Mouse (Mus musculus) heart, embryonic 15.5 days (tissue): ENCODE data around the gene C2cd3. TPM values are rescaled to one million over a fixed set of nuclear protein-coding genes. Genes with fewer than 3 reads are reported as not detected.

Experiments used
- ATAC-seq: fragments of 200-750 bp; cut with Nextera tagmentation; replicated peaks from 2 replicates; pipeline ENCODE4 v1.8.0; 2017; ENCODE audit warnings: low read depth, moderate TSS enrichment; ENCODE audit not compliant: insufficient number of reproducible peaks, insufficient read depth, low FRiP score
- H3K27ac ChIP-seq: fragments of 300-500 bp; sonication (generic); 2 replicates; pipeline ENCODE4 v1.5.1; 2015; ENCODE audit warnings: mild to moderate bottlenecking, inconsistent platforms
- H3K27me3 ChIP-seq: fragments of 300-500 bp; sonication (generic); 2 replicates; pipeline ENCODE4 v1.6.1; 2015; ENCODE audit warnings: inconsistent platforms
- H3K36me3 ChIP-seq: fragments of 300-500 bp; sonication (generic); 2 replicates; pipeline ENCODE4 v1.6.1; 2015; ENCODE audit warnings: mild to moderate bottlenecking, inconsistent platforms
- H3K4me1 ChIP-seq: fragments of 300-500 bp; sonication (generic); replicated peaks from 2 replicates; pipeline ENCODE4 v1.6.1; 2015; ENCODE audit warnings: inconsistent platforms
- H3K4me2 ChIP-seq: fragments of 300-500 bp; sonication (generic); 2 replicates; pipeline ENCODE4 v1.6.1; 2015; ENCODE audit warnings: inconsistent platforms, mild to moderate bottlenecking, moderate library complexity
- H3K4me3 ChIP-seq: fragments of 300-500 bp; sonication (generic); 2 replicates; pipeline ENCODE4 v1.5.1; 2015; ENCODE audit warnings: mild to moderate bottlenecking, inconsistent platforms
- H3K9ac ChIP-seq: fragments of 300-500 bp; sonication (generic); 2 replicates; pipeline ENCODE4 v1.6.1; 2015; ENCODE audit warnings: mild to moderate bottlenecking, inconsistent platforms
- H3K9me3 ChIP-seq: fragments of 300-500 bp; sonication (generic); replicated peaks from 2 replicates; pipeline ENCODE4 v1.6.1; 2016; ENCODE audit warnings: inconsistent platforms
- WGBS: fragments of 180-500 bp; shearing (Covaris S2); methylation state at CpG from one replicate; pipeline ENCODE4 v1.1.7; 2015; ENCODE audit warnings: mixed read lengths; 5-methylcytosine and 5-hydroxymethylcytosine counted together
- polyA plus RNA-seq: library from polyadenylated mRNA; unstranded; fragments of >200 nt; fragmentation: Nextera tagmentation; extraction: Ambion mirVana; gene quantifications from 2 replicates; pipeline ENCODE4 v1.2.1, GENCODE M21; 2015

Gene C2cd3
- polyA plus RNA-seq, 1 experiment from 2014 or later = 11.8 TPM

DNA sequence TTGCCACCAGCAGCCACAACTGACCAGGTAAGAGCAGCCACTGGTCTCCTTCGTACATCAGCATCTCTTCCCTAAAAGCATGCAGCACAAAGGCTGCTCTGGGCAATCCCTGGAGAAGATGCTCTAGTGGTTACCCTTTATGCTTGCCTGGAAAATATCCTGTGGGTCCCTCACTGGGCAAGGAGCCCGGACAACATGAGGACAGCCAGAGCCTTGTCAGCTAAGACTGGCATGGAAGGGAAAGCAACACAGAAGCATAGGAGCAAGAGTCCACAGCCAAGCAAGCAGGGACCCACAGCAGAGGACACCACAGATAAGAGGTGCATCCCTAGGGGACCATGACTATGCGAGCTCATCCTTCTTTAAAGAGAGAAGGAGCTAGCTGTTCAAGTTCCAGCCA is 87.8 kb downstream of the C2cd3 start:
- Histone ChIP-seq H3K4me3 (no peak overlapping the region), H3K36me3 (peaks cover 15% of the 10 kb centered on the region), H3K4me1 (peaks cover 19% of the 10 kb centered on the region), H3K9me3 (no peaks in the 10 kb centered on the region), H3K4me2 (no peak overlapping the region), H3K27me3 (no peaks in the 10 kb centered on the region), H3K9ac (no peak overlapping the region), H3K27ac (no peak overlapping the region)
- 82% methylated on average over 3 of the region's 3 CpGs for WGBS
- no peak for ATAC-seq

DNA sequence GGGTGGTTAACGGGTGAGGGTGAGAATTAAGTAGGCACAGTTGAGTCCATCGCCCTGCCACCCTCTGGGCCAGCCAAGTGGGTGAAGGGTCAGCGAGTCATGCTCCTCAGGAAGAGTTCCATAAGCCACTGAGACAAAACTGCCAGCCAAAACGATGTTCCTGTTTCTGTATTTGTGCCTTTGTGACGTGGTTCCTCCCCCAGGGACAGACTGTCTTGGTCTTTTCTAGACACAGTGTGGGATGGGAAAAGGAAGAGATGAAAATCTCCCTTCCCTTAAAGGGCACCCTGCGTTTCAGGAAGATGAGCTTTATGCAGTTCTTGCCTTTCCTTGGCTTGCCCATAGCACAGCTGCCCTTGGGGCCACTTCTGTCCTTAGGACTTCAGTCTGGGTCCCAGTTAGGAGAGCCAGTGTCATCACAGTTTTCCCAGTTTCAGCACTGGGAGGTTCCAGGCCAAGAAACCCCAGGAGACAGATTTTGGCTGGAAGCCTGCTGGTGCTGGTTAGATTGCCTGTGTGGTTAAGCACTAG is 89.7 kb downstream of the C2cd3 start:
- Histone ChIP-seq H3K9me3 (no peaks in the 10 kb centered on the region), H3K4me1 (peaks cover 35% of the 10 kb centered on the region), H3K4me2 (no peak overlapping the region), H3K27me3 (no peaks in the 10 kb centered on the region), H3K27ac (no peak overlapping the region), H3K9ac (no peak overlapping the region), H3K4me3 (no peak overlapping the region), H3K36me3 (peaks cover 4% of the 10 kb centered on the region; the same call in 1 of the 2 replicates)
- ATAC-seq = no peak
- 59% methylated on average over 6 of the region's 6 CpGs for WGBS

DNA sequence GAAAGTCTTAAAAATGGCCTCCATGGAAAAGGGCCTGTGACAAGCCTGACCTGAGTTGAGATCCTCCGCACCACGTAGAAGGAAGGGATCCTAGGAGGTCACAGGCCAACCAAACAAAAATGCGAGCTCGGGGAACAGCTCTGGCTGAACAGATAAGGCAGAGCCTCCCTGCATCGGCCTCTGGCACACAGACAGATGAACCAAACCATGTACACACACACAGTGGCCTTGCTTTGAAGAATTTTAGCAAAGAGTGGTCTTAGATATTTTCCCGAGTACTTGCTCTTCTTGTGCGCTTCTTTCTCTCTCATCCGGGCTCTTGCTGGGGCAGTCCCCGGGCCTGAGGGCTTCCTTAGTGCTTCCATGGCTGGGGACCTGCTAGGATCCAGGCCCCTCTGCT is 91.2 kb downstream of the C2cd3 start:
- 64% methylated on average over 9 of the region's 9 CpGs for WGBS
- ATAC-seq = no peak
- Histone ChIP-seq H3K27me3 (no peaks in the 10 kb centered on the region), H3K27ac (no peak overlapping the region), H3K9ac (no peak overlapping the region), H3K36me3 (no peaks in the 10 kb centered on the region; the same call in 1 of the 2 replicates), H3K4me3 (no peak overlapping the region), H3K9me3 (no peaks in the 10 kb centered on the region), H3K4me1 (peaks cover 37% of the 10 kb centered on the region), H3K4me2 (no peak overlapping the region)

DNA sequence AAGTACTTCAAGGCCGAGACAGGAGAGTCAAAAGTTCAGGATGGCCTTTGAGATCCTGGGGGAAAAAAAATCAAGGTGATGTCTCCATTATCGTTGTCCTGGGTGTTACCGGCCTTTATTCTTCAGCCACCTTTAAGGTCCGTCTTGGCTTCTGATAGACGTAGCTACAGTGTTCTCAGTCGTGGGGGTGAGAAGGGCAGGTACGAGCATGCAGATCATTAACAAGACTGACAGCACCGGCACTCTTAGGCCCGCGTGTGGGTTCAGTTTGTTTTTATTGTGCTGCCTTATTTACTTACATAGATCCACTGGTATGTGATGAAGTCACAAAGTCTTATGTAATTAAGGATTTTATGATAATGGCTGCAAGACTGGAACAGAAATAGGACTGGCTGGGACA is 91.7 kb downstream of the C2cd3 start:
- ATAC-seq = no peak
- Histone ChIP-seq H3K9me3 (no peaks in the 10 kb centered on the region), H3K4me3 (no peak overlapping the region), H3K27me3 (no peaks in the 10 kb centered on the region), H3K9ac (no peak overlapping the region), H3K4me1 (peaks cover 37% of the 10 kb centered on the region), H3K36me3 (no peaks in the 10 kb centered on the region; the same call in 1 of the 2 replicates), H3K4me2 (no peak overlapping the region), H3K27ac (no peak overlapping the region)
- 79% methylated on average over 10 of the region's 10 CpGs for WGBS

DNA sequence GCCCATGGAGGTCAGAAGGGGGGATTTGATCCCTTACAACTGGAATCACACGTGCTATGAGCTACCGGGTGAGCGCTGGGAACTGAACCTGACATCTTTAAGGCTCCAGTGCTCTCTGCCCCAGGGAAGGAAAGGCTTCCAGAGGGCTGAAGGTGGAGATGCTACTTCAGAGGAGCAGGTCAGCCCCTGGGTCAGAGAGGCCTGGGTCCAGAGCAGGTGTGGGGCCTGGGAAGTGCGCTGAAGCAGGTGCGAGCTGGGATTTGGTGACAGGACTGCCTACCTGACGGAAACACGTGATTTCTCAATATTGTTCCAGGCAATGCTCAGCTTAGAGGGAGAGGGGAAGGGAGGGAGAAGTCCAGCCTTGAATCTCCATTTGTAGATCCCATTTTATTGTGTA is 92.2 kb downstream of the C2cd3 start:
- no peaks in the 10 kb centered on the region for H3K27me3 ChIP-seq
- H3K36me3 ChIP-seq = no peaks in the 10 kb centered on the region; the same call in 1 of the 2 replicates
- H3K4me1 ChIP-seq = peaks cover 37% of the 10 kb centered on the region
- H3K4me3 ChIP-seq = no peak overlapping the region
- 93% methylated on average over 7 of the region's 7 CpGs for WGBS
- no peak for ATAC-seq
- H3K9ac ChIP-seq = no peak overlapping the region
- no peak overlapping the region for H3K27ac ChIP-seq
- H3K9me3 ChIP-seq = no peaks in the 10 kb centered on the region
- no peak overlapping the region for H3K4me2 ChIP-seq

DNA sequence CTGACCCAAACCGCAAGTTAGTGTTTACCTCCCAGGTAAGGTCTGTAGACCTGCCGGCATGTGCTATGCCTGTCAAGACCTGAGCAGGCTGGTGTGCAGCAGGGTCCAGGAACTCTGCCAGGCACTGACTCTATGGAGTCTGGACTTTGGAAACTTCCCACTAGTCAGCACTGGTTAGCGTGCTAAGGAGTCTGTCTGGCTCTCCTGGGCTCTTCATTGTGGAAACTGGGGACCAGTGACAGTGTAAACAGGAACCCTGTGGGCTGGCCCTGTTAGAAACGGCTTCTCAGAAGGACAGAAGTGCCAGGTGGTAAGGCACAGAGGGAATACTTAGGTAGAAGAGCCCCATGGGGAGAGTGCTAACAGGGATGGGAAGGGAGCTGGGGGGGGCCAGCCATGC is 93.2 kb downstream of the C2cd3 start:
- H3K4me1 ChIP-seq = peaks cover 37% of the 10 kb centered on the region
- no peaks in the 10 kb centered on the region for H3K9me3 ChIP-seq
- peak overlapping the region; percentile 13; the same call in 1 of the 2 replicates for H3K9ac ChIP-seq
- peak overlapping the region; percentile 54 for H3K4me2 ChIP-seq
- H3K4me3 ChIP-seq = peak overlapping the region; percentile 21; the same call in 1 of the 2 replicates
- H3K27me3 ChIP-seq = no peaks in the 10 kb centered on the region
- H3K36me3 ChIP-seq = no peaks in the 10 kb centered on the region; the same call in 1 of the 2 replicates
- ATAC-seq = no peak; the same call in 1 of the 2 replicates
- H3K27ac ChIP-seq = peak overlapping the region; percentile 83
- 50% methylated on average over 4 of the region's 4 CpGs for WGBS

DNA sequence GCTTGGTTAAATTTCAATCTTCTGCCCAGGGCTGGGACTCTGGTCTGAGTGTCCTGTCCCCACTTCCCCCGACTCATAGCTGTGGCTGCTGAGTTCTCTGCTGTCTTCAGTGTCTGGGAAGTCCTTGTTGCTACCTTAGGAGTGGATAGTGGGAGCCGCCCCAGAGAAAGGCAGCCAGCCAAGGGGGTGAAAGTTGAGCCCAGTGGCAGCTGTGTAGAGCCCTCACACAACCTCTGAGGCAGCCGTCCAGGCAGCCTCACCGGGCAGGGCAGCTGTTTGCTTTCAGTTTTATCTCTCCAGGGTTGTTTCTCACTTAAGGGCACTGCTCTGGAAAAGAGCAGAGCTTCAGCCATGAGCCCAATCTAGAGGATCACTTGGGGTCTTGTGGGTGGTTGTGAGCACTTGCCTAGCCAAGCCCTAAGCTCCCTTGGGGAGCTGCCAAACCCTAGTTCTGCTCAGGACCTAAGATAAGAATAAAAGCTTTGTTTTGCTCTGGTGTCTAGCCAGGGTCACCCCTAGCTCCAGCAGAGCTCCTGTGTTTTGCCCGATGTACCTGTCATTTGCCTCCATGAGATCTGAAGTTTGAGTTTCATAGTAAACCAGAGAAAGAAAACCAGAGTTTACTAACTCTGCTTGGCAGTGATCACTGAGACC is 93.8 kb downstream of the C2cd3 start:
- WGBS = 10% methylated on average over 5 of the region's 5 CpGs
- H3K4me3 ChIP-seq = peak overlapping the region; percentile 21; the same call in 1 of the 2 replicates
- H3K9ac ChIP-seq = peak overlapping the region; percentile 13; the same call in 1 of the 2 replicates

DNA sequence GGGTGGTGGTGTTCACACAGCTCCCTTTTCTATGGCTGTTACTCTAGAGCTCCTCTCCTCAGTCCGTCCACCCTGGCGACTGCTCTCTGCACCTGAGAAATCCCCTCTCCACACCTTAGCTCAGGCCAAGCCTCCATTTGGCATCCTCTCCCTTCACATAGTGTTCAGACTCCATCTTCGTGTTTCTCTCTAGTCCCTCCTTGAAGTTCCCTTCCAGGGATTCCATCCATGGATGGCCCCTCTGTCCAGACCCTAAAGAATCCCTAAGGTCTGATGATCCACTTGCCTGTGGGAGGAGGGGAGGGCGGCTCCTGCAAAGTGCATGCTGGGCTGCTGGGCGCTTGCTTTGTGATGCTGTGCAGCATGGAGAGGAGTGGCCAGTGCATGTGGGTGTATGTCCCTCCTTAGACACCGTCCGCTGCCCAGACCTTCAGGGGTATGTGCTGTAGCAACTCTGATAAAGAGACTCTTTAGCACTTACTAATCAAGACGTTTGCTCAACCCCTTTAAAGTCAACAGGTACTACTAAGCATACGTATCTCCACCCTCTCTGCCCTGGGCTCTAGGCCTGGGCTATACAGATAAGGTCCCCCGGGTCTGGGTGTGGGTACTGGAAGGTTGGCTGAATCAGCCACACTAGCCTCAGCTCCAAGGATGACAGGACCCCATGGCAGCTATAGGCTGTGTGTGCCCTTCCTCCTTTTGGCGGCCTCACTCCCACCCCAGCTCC is 94.9 kb downstream of the C2cd3 start:
- Histone ChIP-seq H3K36me3 (no peaks in the 10 kb centered on the region; the same call in 1 of the 2 replicates), H3K27ac (no peak overlapping the region), H3K4me2 (no peak overlapping the region), H3K4me3 (no peak overlapping the region), H3K9me3 (no peaks in the 10 kb centered on the region), H3K27me3 (no peaks in the 10 kb centered on the region), H3K9ac (no peak overlapping the region), H3K4me1 (peaks cover 31% of the 10 kb centered on the region)
- WGBS = 76% methylated on average over 11 of the region's 11 CpGs
- no peak for ATAC-seq

More for the DNA sequence above, 93.8 kb downstream of the C2cd3 start:
- no peaks in the 10 kb centered on the region for H3K27me3 ChIP-seq
- H3K4me1 ChIP-seq = peaks cover 37% of the 10 kb centered on the region
- peak; percentile 88 for ATAC-seq
- H3K27ac ChIP-seq = peak overlapping the region; percentile 83
- H3K9me3 ChIP-seq = no peaks in the 10 kb centered on the region
- peak overlapping the region; percentile 54 for H3K4me2 ChIP-seq
- no peaks in the 10 kb centered on the region; the same call in 1 of the 2 replicates for H3K36me3 ChIP-seq

DNA sequence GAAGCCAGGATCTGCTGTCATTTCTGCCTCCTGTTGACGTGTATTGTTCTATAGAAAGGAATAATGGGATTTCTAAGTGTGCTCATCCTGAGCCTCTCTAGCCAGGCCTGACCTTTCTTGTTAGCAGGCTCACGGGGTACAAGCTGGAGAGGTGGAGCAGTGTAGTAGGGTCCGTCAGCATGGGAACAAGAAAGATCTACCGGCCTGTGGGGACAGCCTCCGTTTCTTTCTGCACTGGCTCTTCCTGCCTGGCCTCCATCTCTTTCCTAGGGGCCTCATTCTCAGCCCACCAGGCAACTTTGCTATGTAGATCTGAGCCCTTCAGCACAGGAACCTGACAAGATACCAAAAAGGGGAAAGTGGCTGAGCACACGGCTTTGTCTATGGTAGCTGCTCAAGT is 96.7 kb downstream of the C2cd3 start:
- Histone ChIP-seq H3K4me1 (peaks cover 39% of the 10 kb centered on the region), H3K27ac (no peak overlapping the region)

DNA sequence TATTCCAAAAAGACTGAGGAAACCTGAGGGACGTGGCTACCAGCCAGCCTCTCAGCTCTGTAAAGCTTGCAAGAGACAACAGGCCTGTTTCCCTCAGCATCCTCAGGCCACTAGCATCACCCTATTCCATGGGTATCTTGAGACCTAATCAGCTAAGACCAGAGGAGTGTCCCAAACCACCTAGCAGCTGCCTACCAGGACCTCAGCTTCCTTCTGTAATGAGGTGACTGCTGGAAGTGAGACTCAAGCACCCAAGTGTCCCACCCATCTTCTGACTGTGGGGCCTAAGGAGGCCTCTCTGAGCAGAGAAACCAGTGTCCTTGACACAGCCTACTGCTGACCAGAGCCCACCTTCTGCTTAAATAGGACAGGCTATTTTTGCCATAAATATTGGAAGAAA is 97.5 kb downstream of the C2cd3 start:
- Histone ChIP-seq H3K27ac (no peak overlapping the region), H3K9me3 (no peaks in the 10 kb centered on the region), H3K4me2 (no peak overlapping the region), H3K9ac (no peak overlapping the region), H3K4me1 (peaks cover 39% of the 10 kb centered on the region), H3K4me3 (no peak overlapping the region), H3K36me3 (no peaks in the 10 kb centered on the region; the same call in 1 of the 2 replicates), H3K27me3 (no peaks in the 10 kb centered on the region)
- no peak for ATAC-seq
- WGBS = 88% methylated on average over 1 of the region's 1 CpGs

More for the DNA sequence above, 96.7 kb downstream of the C2cd3 start:
- no peaks in the 10 kb centered on the region for H3K9me3 ChIP-seq
- H3K4me3 ChIP-seq = no peak overlapping the region
- no peak for ATAC-seq
- H3K9ac ChIP-seq = no peak overlapping the region
- no peaks in the 10 kb centered on the region; the same call in 1 of the 2 replicates for H3K36me3 ChIP-seq
- H3K4me2 ChIP-seq = no peak overlapping the region
- 76% methylated on average over 6 of the region's 6 CpGs for WGBS
- H3K27me3 ChIP-seq = no peaks in the 10 kb centered on the region

DNA sequence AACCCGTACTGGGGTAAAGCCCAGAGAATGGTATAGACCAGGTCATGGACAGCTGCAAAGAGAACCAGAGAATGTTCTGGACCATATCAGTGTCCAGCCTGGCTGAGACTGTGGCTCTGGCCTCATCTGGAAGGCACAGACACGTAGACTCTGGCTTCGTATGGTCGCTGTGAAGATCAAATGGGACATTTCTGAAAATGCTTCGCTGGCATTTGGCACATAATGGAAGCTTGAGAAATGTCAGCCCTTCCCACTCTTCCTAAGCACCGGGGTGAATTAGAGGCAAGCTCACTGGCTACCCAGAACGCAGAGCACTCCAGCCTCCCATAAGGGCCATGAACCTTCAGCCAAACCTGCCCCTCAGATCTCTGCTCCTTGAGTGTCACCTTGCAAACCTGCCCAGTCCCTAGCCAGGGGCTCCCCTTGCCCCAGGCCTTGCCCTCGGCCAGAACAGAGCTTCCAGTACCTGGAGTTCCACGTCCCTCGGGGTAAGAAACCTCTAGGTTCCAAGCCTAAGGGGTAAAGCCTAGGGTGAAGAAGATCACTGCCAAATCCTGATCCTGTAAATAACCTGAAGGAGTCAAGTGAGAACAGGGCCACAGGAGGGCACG is 98.9 kb downstream of the C2cd3 start:
- ATAC-seq = no peak
- no peaks in the 10 kb centered on the region for H3K27me3 ChIP-seq
- peaks cover 35% of the 10 kb centered on the region for H3K4me1 ChIP-seq
- no peak overlapping the region for H3K9ac ChIP-seq
- no peak overlapping the region for H3K27ac ChIP-seq
- H3K36me3 ChIP-seq = no peaks in the 10 kb centered on the region; the same call in 1 of the 2 replicates
- no peaks in the 10 kb centered on the region for H3K9me3 ChIP-seq
- 87% methylated on average over 11 of the region's 11 CpGs for WGBS
- no peak overlapping the region for H3K4me2 ChIP-seq
- no peak overlapping the region for H3K4me3 ChIP-seq
